Mouse (Mus musculus) pancreas, adult 10 weeks (tissue): ENCODE results near the gene Lrrc39. TPM values are rescaled to one million over a fixed set of nuclear protein-coding genes. Genes with fewer than 3 reads are reported as not detected.

Experiments used
- polyA plus RNA-seq: library from polyadenylated mRNA; stranded (reverse); fragments of 350-450 nt; fragmentation: Illumina TruSeq; extraction: RNeasy Lipid Tissue Mini Kit (QIAGEN cat#74804); gene quantifications from one replicate; pipeline ENCODE4 v1.2.3, GENCODE M21; 2015; ENCODE audit warnings: low read depth, low replicate concordance; ENCODE audit not compliant: insufficient read depth

The Lrrc39 gene
- 0.44 TPM for polyA plus RNA-seq

GRCm38 (mm10) chr3:116562408-116563094, at the start of gene Lrrc39:
Gene Lrrc39, plus strand, starts transcription at chr3:116562973.

GRCm38 (mm10) chr3:116594728-116595602, 32.2 kb downstream of the Lrrc39 start, which contains the start of gene Sass6:
Gene Sass6, plus strand, starts transcription at chr3:116594982.

GRCm38 (mm10) chr3:116614295-116614892, 51.6 kb downstream of the Lrrc39 start, which contains the start of gene Trmt13:
Gene Trmt13, minus strand, starts transcription at chr3:116614587.

Other genes with a start within 250 kb of the Lrrc39 start
- gene Cdc14a, start 138.9 kb upstream of the Lrrc39 start, polyA plus RNA-seq = 0.81 TPM
- 6.6 TPM for gene Rtca, start 54.8 kb upstream of the Lrrc39 start, polyA plus RNA-seq
- gene Dbt, start 49.9 kb upstream of the Lrrc39 start, polyA plus RNA-seq = 6.7 TPM
- 1.3 TPM for gene Sass6, start 32.0 kb downstream of the Lrrc39 start, polyA plus RNA-seq
- gene Trmt13, start 51.6 kb downstream of the Lrrc39 start, polyA plus RNA-seq = 8.4 TPM
- gene Mfsd14a, start 99.7 kb downstream of the Lrrc39 start, polyA plus RNA-seq = 9.5 TPM
- not detected for gene Gm43191, start 118.3 kb downstream of the Lrrc39 start, polyA plus RNA-seq
- gene Slc35a3, start 149.9 kb downstream of the Lrrc39 start, polyA plus RNA-seq = 4.7 TPM
- 2.0 TPM for gene Agl, start 245.2 kb downstream of the Lrrc39 start, polyA plus RNA-seq